ENCODE assay signal across 8 mouse cellular contexts in the genomic region with DNA sequence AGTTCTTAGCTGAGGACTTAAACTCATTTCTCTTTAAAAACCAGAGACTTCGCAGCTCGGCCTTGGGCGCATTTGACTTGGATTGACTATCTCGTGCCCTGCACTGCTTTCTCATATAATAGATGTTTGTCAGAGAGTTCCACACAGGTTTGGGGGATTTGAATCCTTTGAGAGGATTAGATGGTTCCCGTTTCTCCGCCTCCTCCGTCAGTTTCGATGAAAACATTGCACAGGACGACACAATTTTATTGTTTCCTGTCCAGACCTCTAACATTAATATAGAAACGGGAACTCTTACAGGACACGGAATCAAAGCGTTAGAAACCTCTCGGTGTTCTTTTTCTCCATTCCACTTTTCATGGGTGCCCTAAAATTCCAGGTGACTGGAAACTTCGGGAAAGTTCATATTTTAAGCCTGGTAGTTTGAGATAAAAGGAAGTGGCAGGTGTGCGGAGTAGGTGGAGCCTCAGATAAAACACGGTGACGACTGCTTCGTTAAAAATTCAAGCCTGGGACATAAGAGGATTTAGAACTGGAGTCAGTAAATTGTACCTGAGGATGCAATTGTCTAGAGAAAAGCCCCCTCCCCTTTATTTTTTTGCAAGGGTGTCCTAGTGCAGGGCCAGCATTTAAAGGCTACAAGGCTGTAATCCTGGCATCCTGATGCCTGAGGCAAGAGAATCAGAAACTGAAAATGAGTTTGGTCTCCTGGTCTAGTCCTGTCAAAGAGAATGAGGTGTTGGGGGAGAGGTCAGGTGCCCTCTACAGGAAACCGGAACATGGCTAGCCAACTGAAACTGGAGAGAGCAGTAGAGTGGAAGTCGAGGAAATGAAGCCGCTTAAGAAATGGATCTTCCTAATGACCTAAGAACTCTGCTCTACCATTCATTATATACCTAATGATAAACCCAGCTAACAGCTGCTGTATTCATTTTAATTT. TPM values are rescaled to one million over a fixed set of nuclear protein-coding genes. Genes with fewer than 3 reads are reported as not detected.
DNase-seq lines count a peak whose midpoint lies in the region; ATAC-seq and TF ChIP-seq lines count a peak whose summit lies in the region.

No protein-coding gene starts in this region.

- WGBS in kidney, embryonic 14.5 days: under 1% methylated on average over 21 of the region's 21 CpGs
- WGBS in forebrain, embryonic 16.5 days: under 1% methylated on average over 21 of the region's 21 CpGs
- WGBS in liver, adult 2 months: under 1% methylated on average over 21 of the region's 21 CpGs

- H3K36me3 ChIP-seq in kidney, embryonic 14.5 days (ENCODE audit: control insufficient read depth, insufficient read depth, low read length): peaks cover 33% of the 10 kb centered on the region
- peaks cover 16% of the 10 kb centered on the region for H3K36me3 ChIP-seq in forebrain, embryonic 16.5 days (ENCODE audit: control insufficient read depth, insufficient read depth)
- H3K36me3 ChIP-seq in liver, adult 2 months (ENCODE audit: control insufficient read depth, insufficient read depth, low read length): peaks cover 22% of the 10 kb centered on the region

- no peaks in the 10 kb centered on the region for H3K9me3 ChIP-seq in kidney, embryonic 14.5 days (ENCODE audit: control insufficient read depth, low read length)
- no peaks in the 10 kb centered on the region for H3K9me3 ChIP-seq in forebrain, embryonic 16.5 days (ENCODE audit: control insufficient read depth, low read length)

- 0 out of 2 replicates have a peak, but pooled peaks cover 6% of the 10 kb centered on the region for H3K4me1 ChIP-seq in kidney, embryonic 14.5 days (ENCODE audit: control insufficient read depth, insufficient read depth, low read length)
- H3K4me1 ChIP-seq in forebrain, embryonic 16.5 days (replicated peaks; ENCODE audit: control insufficient read depth, insufficient read depth, low read length): peaks cover 11% of the 10 kb centered on the region
- peaks cover 2% of the 10 kb centered on the region; the same call in 1 of the 2 replicates for H3K4me1 ChIP-seq in liver, adult 2 months (ENCODE audit: control insufficient read depth, insufficient read depth, low read length)

- ATAC-seq in kidney, embryonic 14.5 days (ENCODE audit: low FRiP score, low TSS enrichment): no peak
- ATAC-seq in activated CD4-positive, CD25-positive, alpha-beta regulatory T cell, adult 4 months: peak; percentile 33
- ATAC-seq in forebrain, embryonic 16.5 days: no peak

- no peak for TF ChIP-seq CTCF in liver, adult 2 months (IDR thresholded peaks at IDR 0.05; ENCODE audit: low read depth, low read length)

- no peaks in the 10 kb centered on the region for H3K27me3 ChIP-seq in kidney, embryonic 14.5 days (ENCODE audit: control insufficient read depth, insufficient read depth, low read length)
- H3K27me3 ChIP-seq in forebrain, embryonic 16.5 days (replicated peaks; ENCODE audit: control insufficient read depth, insufficient read depth, low read length): no peaks in the 10 kb centered on the region
- no peaks in the 10 kb centered on the region for H3K27me3 ChIP-seq in liver, adult 2 months (ENCODE audit: control insufficient read depth, insufficient read depth, low read length)

- peak overlapping the region; percentile 52 for H3K4me2 ChIP-seq in kidney, embryonic 14.5 days (replicated peaks; ENCODE audit: low read depth, low read length)
- H3K4me2 ChIP-seq in forebrain, embryonic 16.5 days (ENCODE audit: low read length): peak overlapping the region; percentile 96

- no peak for DNase-seq in kidney, postnatal 36 days
- peak; percentile 41 for DNase-seq in liver, adult 2 months (ENCODE audit: extremely low read depth, low read depth, low spot score)
- peak; percentile 31 for DNase-seq in neural tube, embryonic 10.5 days (ENCODE audit: extremely low spot score, low spot score)
- no peak for DNase-seq in gastrocnemius, postnatal 10 days
- DNase-seq in left cerebral cortex, postnatal 4 days: no peak

- peak overlapping the region; percentile 77 for H3K27ac ChIP-seq in kidney, embryonic 14.5 days (ENCODE audit: low read depth, low read length)
- peak overlapping the region; percentile 88 for H3K27ac ChIP-seq in forebrain, embryonic 16.5 days (ENCODE audit: low read length)
- H3K27ac ChIP-seq in liver, adult 2 months (replicated peaks; ENCODE audit: insufficient read depth, low read depth, low read length): peak overlapping the region; percentile 68

- TF ChIP-seq POLR2A in liver, adult 2 months (IDR thresholded peaks at IDR 0.05; ENCODE audit: extremely low read depth, insufficient read depth, low read length): no peak

- no peaks in the 10 kb centered on the region for H3K79me2 ChIP-seq in liver, adult 2 months (ENCODE audit: control insufficient read depth, insufficient read depth, low read length)

- intact Hi-C loops in left cerebral cortex, postnatal 4 days (cut with DNase I): loop anchor here (10.0 kb wide), 1 partner anchor 661 kb away; a partner anchor contains a TSS

- peak overlapping the region; percentile 70 for H3K9ac ChIP-seq in kidney, embryonic 14.5 days (ENCODE audit: low read depth, low read length)
- peak overlapping the region; percentile 79 for H3K9ac ChIP-seq in forebrain, embryonic 16.5 days (replicated peaks; ENCODE audit: low read depth, low read length)
- H3K9ac ChIP-seq in liver, adult 2 months (ENCODE audit: low read depth, low read length): peak overlapping the region; percentile 87

- H3K4me3 ChIP-seq in kidney, embryonic 14.5 days (ENCODE audit: low read length): peak overlapping the region; percentile 60
- H3K4me3 ChIP-seq in forebrain, embryonic 16.5 days (replicated peaks; ENCODE audit: low read length): peak overlapping the region; percentile 71
- H3K4me3 ChIP-seq in liver, adult 2 months (ENCODE audit: insufficient read depth, low read depth, low read length): peak overlapping the region; percentile 88

RNA-seq across cellular contexts. Expression of a gene that starts 0.9 kb away (rescaled TPM):
- 46.1 and 66.5 TPM in 2 replicates for polyA plus RNA-seq in kidney, embryonic 14.5 days (2014; fragmentation: Nextera tagmentation; extraction: Ambion mirVana)
- polyA plus RNA-seq in activated CD4-positive, CD25-positive, alpha-beta regulatory T cell, adult 4 months (2017; shearing (Covaris generic)): 10 to 100 TPM; 45.1 to 50.3 TPM
- polyA plus RNA-seq in forebrain, embryonic 16.5 days (2015; fragmentation: Nextera tagmentation; extraction: Ambion mirVana): 62.1 and 72.2 TPM in 2 replicates
- 5.6 and 6.2 TPM in 2 replicates for total RNA-seq in liver, adult 2 months (2014; rRNA removed)
- polyA plus RNA-seq in liver, adult 2 months (2012; rRNA removed): 3.7 and 3.8 TPM in 2 replicates
- total RNA-seq in gastrocnemius, postnatal 10 days (2021): 10 to 100 TPM; 10.5 to 18.3 TPM
- 10 to 100 TPM; 45.5 to 49.7 TPM for total RNA-seq in left cerebral cortex, postnatal 4 days (2021)

RNA-seq across cellular contexts. Expression of a gene that starts 3.9 kb away (rescaled TPM):
- 2.6 and 3.0 TPM in 2 replicates for polyA plus RNA-seq in kidney, embryonic 14.5 days (2014; fragmentation: Nextera tagmentation; extraction: Ambion mirVana)
- not detected for polyA plus RNA-seq in activated CD4-positive, CD25-positive, alpha-beta regulatory T cell, adult 4 months (2017; shearing (Covaris generic))
- polyA plus RNA-seq in forebrain, embryonic 16.5 days (2015; fragmentation: Nextera tagmentation; extraction: Ambion mirVana): 0.21 and 0.24 TPM in 2 replicates
- total RNA-seq in liver, adult 2 months (2014; rRNA removed): 0.46 TPM in 1 of 2 replicates, not detected in the other
- 0.29 and 0.37 TPM in 2 replicates for polyA plus RNA-seq in liver, adult 2 months (2012; rRNA removed)
- total RNA-seq in gastrocnemius, postnatal 10 days (2021): not detected
- not detected for total RNA-seq in left cerebral cortex, postnatal 4 days (2021)

RNA-seq across cellular contexts. Expression of a gene that starts 19.9 kb away (rescaled TPM):
- 33.3 and 37.2 TPM in 2 replicates for polyA plus RNA-seq in kidney, embryonic 14.5 days (2014; fragmentation: Nextera tagmentation; extraction: Ambion mirVana)
- 1 to 10 TPM; 8.1 to 9.3 TPM for polyA plus RNA-seq in activated CD4-positive, CD25-positive, alpha-beta regulatory T cell, adult 4 months (2017; shearing (Covaris generic))
- polyA plus RNA-seq in forebrain, embryonic 16.5 days (2015; fragmentation: Nextera tagmentation; extraction: Ambion mirVana): 8.2 and 10.1 TPM in 2 replicates
- 279 and 283 TPM in 2 replicates for total RNA-seq in liver, adult 2 months (2014; rRNA removed)
- polyA plus RNA-seq in liver, adult 2 months (2012; rRNA removed): 166 and 218 TPM in 2 replicates
- 10 to 100 TPM; 10.9 to 12.7 TPM for total RNA-seq in gastrocnemius, postnatal 10 days (2021)
- total RNA-seq in left cerebral cortex, postnatal 4 days (2021): 1 to 10 TPM; 3.4 to 4.1 TPM

RNA-seq across cellular contexts. Expression of a gene that starts 20.8 kb away (rescaled TPM):
- 0.20 TPM in 2 replicates for polyA plus RNA-seq in kidney, embryonic 14.5 days (2014; fragmentation: Nextera tagmentation; extraction: Ambion mirVana)
- polyA plus RNA-seq in activated CD4-positive, CD25-positive, alpha-beta regulatory T cell, adult 4 months (2017; shearing (Covaris generic)): not detected
- 1.6 and 2.0 TPM in 2 replicates for polyA plus RNA-seq in forebrain, embryonic 16.5 days (2015; fragmentation: Nextera tagmentation; extraction: Ambion mirVana)
- total RNA-seq in liver, adult 2 months (2014; rRNA removed): 0.09 TPM in 1 of 2 replicates, not detected in the other
- polyA plus RNA-seq in liver, adult 2 months (2012; rRNA removed): 0.02 TPM in 1 of 2 replicates, not detected in the other
- 10 to 100 TPM; 74.8 to 78.2 TPM for total RNA-seq in gastrocnemius, postnatal 10 days (2021)
- 1 to 10 TPM; 6.6 to 7.7 TPM for total RNA-seq in left cerebral cortex, postnatal 4 days (2021)

RNA-seq across cellular contexts. Expression of a gene that starts 50.5 kb away (rescaled TPM):
- not detected in 2 replicates for polyA plus RNA-seq in kidney, embryonic 14.5 days (2014; fragmentation: Nextera tagmentation; extraction: Ambion mirVana)
- polyA plus RNA-seq in activated CD4-positive, CD25-positive, alpha-beta regulatory T cell, adult 4 months (2017; shearing (Covaris generic)): not detected
- polyA plus RNA-seq in forebrain, embryonic 16.5 days (2015; fragmentation: Nextera tagmentation; extraction: Ambion mirVana): not detected in 2 replicates
- total RNA-seq in liver, adult 2 months (2014; rRNA removed): not detected in 2 replicates
- not detected in 2 replicates for polyA plus RNA-seq in liver, adult 2 months (2012; rRNA removed)
- total RNA-seq in gastrocnemius, postnatal 10 days (2021): not detected
- total RNA-seq in left cerebral cortex, postnatal 4 days (2021): not detected

Comparison
In these comparisons a context has a peak if more than half of its experiments do, and no peak if none do; other contexts are left out.
1. DNase-seq: peak in liver, adult 2 months (single experiment) and neural tube, embryonic 10.5 days (single experiment); none in kidney, postnatal 36 days (0 of 2), gastrocnemius, postnatal 10 days (single experiment) and left cerebral cortex, postnatal 4 days (single experiment).
2. Peak in every context shown above with its lines, with median percentiles within 50 percentile points of each other: H3K27ac ChIP-seq, H3K4me3 ChIP-seq and H3K9ac ChIP-seq.